Mouse (Mus musculus) mammary gland, adult 2 months (tissue): ENCODE data around the gene Pgr. TPM values are rescaled to one million over a fixed set of nuclear protein-coding genes. Genes with fewer than 3 reads are reported as not detected.

Experiments used
- polyA plus RNA-seq: library from polyadenylated mRNA; depleted of rRNA; stranded (reverse); fragments of >200 nt; gene quantifications from 2 replicates; pipeline ENCODE4 v1.2.3, GENCODE M21; 2012; ENCODE audit warnings: low replicate concordance; rRNA removed

The Pgr gene
- 15.3 and 48.2 TPM in 2 replicates for polyA plus RNA-seq

DNA sequence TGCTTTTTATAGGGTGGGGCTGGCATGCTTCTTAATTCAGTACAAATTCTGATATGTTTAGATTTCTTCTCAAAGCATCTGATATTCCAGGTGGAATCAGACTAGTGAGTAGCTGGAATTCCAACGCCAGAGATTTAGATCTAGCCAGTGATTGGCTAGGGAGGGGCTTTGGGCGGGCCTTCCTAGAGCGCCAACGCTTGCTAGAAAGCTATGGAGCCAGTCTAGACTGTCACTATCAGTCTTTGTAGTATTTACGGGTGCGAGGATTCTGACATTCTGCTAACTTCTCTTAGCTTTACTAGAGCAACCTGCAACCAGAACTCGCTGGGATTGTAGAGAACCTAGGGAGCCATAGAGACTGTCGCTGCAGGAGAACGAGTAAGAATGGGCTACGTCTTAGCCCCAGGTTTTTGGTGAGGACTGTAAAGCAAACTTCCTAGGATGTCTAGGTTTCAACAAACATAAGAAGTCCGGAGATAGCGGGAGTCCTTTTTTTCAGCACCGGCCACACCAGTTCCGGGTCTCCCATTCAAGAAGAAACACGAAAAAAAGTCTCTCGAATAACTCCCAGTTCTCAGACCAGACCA, at the start of gene Pgr:
Gene Pgr (plus strand): TSS at position 218 of the 587 bp plus-strand sequence.

DNA sequence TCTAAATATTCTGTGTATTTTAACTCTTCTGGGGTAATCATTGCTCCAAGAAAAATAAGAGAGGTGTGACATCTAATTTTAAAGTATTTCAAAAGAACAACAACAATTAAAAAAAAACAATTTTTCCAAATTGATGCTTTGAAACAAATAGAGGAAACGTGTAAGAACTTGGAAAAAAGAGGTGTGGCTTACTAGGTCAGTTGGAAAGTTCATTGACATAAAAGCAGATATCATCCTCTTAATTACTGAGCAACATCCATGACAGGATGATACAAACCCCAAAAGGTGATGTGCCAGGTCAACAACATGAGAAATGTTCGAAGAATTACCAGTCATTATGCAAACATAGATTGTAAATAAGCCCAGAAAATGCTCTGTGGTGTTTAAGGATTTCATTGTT, 71.9 kb downstream of the Pgr start, which contains the start of gene Gm16485:
Gene Gm16485 (plus strand): TSS at position 301 of the 400 bp plus-strand sequence.

Other genes starting within 250 kb of the Pgr start
- gene Gm16485, start 72.0 kb downstream of the Pgr start, polyA plus RNA-seq: 1.7 and 4.9 TPM in 2 replicates